Mouse (Mus musculus): Measurements from ENCODE around the gene Rtp4. TPM values are rescaled to one million over a fixed set of nuclear protein-coding genes. Genes with fewer than 3 reads are reported as not detected.

The Rtp4 gene
- 1 to 10 TPM; 1.6 to 2.1 TPM for total RNA-seq (2021)
- long read RNA-seq, experiment 1, partial matches to known transcripts, result 0 of 4 reads
- long read RNA-seq, experiment 1, other reads (novel, unspliced or antisense), result 3 of 4 reads
- long read RNA-seq, experiment 2, result 0 reads

GRCm38 (mm10) chr16:23520235-23520871 is at the start of gene Rtp4, which contains the start of gene Masp1:
Rtp4 (plus strand) TSS chr16:23520291.
Masp1 (minus strand) TSS chr16:23520815.
- peak; percentile 49 for DNase-seq

DNA sequence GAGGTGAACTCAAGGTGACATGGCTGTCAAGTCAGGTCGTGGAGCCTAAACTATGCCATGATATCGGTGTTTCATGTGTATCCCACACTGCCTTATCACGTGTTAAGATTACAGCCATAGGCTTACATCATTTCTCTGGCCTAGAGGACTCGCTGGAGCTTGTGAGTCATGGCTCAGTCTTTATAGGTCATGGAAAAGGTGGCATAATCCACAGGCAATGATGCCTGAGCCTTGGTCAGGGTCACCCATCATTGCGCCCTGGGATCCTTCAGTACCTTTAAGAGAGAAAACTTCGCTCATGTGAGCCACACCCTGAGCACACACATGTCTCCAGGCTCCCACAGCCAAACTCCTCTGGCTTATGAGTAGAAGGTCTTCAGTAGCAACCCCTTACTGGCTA is 48.5 kb upstream of the Rtp4 start:
- no peak for DNase-seq

DNA sequence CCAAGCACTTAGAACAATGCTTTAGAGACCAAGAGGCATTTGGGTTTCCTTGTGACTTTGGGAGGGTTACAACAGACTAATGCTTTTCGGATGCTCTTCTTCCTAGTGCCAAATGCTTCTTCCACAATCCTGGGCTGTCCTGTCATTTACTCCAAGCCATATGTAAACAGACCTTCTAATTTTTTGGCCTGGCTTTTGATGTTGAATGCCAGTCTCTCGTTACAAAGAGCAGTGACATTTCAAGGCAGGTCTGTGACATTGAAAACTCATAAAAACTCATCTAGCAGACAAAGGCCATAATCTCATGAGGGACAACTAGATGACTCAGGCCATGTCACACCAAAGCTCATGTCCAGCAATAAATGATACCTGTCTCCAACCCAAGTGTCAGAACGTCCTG is 48.0 kb upstream of the Rtp4 start:
- no peak for DNase-seq

GRCm38 (mm10) chr16:23475651-23476050 is 44.4 kb upstream of the Rtp4 start:
- no peak for DNase-seq

- no peak for DNase-seq
These were observed 43.5 kb upstream of the Rtp4 start for GRCm38 (mm10) chr16:23476598-23476997.

DNA sequence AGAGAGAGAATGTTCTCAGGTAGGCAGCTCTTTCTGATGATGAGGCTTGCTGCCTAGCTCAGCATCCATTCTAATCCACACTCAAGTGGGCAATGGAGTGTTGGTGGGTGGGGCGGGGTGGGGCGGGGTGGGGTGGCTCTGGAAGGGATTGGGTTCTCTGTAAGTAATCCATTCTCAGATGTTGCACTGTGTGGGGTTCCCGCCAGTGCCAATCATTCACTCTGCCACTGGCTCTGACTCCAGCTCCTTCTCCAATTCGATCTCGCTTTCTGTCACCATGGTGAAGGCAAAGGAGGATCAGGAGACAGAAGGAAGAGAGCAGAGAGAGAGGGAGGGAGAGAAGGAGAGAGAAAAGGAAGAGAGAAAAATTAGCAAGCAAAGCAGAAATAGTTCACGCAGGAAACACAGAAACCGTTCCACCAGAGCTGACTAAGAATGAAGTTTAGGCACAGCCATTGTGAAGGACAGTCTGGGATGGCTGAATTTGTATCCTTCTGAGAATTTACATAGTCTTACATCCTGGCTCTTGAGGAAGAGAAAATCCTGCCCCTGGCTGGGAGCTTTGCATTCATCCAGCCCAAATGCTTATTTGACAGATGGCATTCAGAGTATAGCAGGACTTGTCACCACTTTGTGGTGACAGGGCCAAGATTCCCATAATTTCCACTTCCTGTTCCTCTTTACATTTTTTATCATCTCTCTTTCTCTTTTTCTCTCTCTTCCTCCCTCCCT is 40.1 kb upstream of the Rtp4 start:
- DNase-seq, result no peak

- no peak for DNase-seq
These were observed 37.9 kb upstream of the Rtp4 start for GRCm38 (mm10) chr16:23482218-23482617.

- DNase-seq, result no peak
These were observed 37.2 kb upstream of the Rtp4 start for GRCm38 (mm10) chr16:23482846-23483245.

GRCm38 (mm10) chr16:23483292-23483691 is 36.8 kb upstream of the Rtp4 start:
- no peak for DNase-seq

DNA sequence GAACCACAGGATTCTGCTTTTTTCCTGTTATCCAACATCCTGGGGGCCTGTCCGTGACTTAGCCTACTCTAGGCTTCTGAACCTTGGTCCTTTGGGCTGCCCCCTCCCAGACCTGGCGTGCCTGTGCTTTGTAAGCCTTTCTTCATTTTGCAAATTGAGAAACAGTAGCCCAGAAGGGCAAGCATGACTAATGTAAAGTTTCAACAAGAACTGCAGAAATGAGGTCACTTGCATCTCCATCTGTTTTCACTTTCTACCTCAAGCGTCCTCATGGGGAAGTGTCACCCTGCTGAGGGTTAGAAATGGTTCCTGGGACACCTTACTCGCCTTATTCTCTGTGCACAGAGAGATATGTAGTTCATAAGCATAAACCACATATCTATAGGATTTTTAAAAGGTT is 27.3 kb upstream of the Rtp4 start:
- no peak for DNase-seq

DNA sequence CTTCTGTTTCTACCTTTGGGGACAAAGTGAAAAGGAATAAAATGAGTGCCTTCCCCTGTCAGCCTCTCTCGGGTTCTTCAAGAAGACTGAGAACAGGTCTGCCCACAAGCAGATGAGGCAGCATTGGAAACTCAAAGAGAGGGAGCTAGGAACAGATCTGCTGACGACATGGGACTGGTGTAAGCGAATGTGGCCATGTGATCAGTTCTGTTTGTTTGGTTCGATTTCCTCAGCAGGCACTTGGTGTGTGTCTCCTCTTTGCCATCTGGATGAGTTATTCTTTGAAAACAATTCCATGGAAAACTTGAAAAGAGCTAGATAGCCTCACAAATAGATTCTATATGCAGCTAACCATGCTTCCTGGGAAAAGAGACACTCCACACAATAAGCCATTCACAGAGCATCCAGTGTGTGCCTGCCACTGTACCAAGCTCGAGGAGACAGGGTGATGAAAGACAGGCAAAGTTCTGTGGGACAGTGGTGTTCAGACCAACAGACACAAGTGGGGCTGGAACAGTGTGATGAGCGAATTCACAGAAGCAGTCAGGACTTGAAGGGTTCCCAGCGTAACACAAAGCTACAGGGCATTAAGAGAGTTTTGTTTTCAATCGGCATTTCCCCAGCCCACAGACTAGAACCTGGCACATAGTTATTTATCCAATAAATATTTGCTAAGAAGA is 23.7 kb upstream of the Rtp4 start:
- DNase-seq, result no peak

DNA sequence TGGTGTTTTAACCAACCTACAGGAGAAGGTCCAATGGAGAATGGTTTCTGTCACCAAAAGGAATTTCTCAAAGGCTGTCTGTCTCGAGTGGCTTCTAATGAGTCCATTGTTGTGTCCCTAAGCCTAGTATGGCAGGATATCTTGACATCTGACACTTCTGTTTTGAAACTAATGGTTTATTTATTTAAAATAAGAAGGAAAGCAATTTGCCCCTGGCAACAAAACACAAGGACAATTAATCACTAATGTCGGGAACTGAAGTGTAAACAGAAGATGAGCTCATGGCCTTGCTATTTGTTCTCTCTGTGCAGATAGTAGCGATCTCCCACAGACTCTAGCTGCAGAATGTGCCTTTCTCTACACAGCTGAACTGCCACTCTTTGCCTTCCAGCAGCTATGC is 22.7 kb upstream of the Rtp4 start:
- DNase-seq, result no peak

DNA sequence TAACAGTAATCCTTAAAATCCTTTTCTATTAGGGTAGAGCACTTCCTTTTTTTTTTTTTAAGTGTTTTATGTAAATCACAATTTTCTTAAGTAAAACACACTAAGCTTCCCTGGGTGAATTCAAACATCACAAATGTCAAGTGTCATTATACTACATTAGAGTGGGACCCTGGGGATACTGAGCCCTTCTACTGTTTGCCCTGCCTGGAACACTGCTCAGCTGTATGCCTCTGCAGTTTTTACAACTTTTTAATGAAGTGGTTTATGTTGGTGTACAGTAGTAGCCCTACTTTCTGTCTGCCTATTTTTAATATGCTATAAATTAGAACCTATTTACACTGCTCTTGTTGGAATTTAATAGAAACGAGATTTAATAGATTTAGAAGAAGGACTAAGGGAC is 22.2 kb upstream of the Rtp4 start:
- no peak for DNase-seq

DNA sequence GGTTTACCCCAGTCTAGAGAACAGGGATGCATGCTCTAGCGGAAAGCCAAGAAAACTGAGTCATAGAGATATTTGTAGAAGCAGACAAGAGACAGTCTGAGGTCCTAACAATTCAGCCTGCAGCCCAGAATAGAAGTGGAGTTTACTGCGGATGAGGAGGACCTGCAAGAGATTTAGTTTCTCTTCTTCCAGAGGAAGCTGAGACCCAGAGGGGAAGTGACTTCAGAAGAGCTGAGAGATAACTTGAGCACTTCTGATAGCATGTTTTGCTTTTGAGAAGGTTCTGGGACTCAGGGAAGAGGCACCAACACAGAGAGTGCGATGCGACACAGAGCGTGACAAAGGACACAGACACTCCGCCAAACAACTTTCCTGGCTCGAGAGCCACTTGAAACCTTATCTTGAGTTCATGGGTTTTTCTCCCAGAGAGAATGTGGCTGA is 21.4 kb upstream of the Rtp4 start:
- DNase-seq, result no peak

- DNase-seq, result no peak
These were observed 19.5 kb upstream of the Rtp4 start for GRCm38 (mm10) chr16:23500558-23500957.

DNA sequence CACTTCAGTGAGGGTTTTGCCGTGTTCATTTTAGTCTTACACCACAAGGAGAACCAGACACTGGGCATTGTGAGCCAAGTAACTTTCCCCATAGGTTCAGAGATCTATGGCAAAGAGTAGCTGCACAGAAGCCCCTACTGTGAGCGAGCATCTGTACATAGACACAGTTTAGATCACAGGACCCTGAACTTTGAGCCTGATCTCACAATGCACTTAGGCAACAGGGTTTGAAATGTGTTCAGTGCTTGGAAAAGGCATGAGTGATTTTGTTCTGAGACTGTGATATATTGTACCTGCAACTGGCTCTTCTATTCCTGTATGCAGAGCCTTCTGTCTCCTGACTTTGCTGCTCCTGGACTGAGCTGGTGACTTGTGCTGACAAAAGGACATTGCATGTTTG is 18.8 kb upstream of the Rtp4 start:
- no peak for DNase-seq

- no peak for DNase-seq
These were observed 17.6 kb upstream of the Rtp4 start for GRCm38 (mm10) chr16:23502478-23502877.

GRCm38 (mm10) chr16:23503351-23503750 is 16.7 kb upstream of the Rtp4 start:
- no peak for DNase-seq

DNA sequence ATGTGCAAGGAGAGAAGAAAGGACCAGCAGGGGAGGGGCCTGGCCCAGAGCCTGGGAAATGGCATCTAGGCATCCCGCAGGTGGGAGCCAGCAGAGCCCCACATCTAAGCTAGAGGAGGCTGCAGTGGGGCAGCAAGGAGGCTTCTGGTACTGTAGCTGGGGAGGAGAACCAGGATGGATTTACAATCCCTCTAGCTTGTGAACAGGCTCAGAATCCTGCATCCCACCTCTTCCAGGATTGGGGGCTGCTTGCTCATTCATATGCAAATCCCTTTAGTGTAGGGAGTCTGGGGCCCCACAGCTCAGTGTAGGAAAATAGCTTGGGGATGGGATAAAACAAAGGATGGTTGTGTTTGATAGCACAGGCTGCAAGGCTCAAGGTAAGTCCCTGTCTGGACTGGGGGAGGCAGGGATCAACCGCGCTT is 15.8 kb upstream of the Rtp4 start:
- no peak for DNase-seq

DNA sequence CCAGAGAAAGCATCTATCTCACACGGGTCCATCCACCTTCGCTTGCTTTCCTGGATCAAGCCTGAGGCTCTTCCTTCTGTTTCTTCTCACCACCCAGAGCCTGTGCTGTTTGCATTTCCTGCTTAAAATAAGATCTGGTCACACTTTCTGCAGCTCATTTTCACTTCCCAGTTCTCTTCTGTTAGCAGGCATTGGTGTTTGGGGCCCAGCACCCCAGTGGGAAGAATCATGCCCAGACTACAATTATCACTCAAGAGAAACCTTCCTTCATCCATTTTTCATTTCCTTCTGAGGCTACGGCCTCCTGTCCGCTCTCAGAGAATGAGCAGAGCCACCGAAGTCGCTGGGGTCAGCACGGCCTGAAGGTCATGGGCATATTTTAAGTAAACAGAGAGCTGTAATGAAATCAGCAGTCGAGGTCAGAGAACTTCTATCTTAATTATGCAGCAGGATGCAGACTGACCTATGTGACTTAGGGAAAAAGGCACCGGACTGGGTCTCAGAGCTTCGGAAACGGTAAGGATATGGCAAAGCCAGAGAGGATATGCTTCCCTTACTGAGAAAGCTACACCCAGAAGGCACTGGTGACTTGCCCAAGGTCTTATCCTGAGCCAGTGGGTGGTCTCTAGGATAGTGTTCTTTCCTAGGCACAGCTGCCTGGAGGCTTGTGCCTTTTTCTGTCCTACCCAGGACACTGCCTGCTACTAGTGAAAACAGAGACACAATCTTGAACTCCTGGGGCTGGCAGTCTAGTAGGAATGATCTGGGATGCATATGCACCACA is 14.0 kb upstream of the Rtp4 start:
- no peak for DNase-seq

DNA sequence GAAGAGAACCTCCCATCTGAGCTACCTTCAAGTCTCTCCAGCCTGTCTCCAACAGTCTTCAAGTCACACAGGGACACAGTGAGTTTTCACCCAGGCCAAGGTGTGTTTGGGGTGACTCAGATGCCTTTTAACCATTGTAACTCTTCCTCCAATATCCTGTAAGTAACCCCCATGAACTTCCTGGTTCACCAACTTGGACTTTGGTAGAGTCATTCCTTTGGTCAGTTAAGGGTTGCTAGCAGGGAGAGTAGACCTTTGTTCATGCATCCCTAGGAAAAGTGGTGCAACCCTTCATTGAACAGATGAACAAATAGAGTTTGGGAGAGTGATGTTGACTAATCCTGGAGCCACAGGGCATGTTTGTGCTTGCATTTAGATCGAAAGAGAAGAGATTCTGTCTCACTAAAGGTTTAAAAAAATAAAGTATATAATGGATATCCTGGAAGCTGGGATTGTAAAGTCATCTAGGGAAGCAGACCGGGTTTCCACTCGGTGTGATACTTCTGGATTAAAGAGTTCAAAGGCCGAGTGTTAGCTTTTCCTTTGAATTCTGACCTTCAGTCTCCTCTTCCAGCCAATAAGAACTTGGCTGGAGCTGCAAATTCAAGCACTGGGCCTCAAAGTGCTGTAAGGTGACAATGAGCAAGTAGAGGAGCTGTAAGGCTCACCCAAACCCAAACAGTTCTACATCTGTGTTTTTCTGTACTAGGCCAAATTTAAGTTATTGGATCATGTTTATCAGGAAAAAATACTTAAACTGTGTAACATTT is 8.7 kb upstream of the Rtp4 start:
- no peak for DNase-seq

DNA sequence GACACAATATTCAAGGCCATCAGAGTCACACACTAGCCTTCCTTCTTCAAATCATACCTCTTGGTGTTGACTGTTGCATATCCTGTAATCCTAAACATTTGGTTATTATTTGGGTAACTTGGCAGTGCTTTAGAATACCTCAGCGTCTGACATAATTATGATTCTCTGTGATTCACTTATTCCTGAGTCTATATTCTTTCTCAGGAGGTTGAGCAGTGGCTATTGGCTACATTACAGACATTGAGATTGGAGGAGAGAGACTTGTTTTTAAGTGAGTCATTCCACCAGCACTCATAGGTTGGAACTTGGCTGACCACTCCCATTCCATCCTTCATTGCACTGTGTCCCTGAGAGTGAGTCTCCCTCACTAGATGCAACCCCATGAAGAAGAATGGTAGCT is 6.7 kb upstream of the Rtp4 start:
- no peak for DNase-seq
